Mouse (Mus musculus): Measurements from ENCODE around the gene Gna11. TPM values are rescaled to one million over a fixed set of nuclear protein-coding genes. Genes with fewer than 3 reads are reported as not detected.

Gene Gna11
- polyA plus RNA-seq, 1 experiment from 2014 or later = 73.4 TPM

GRCm38 (mm10) chr10:81572975-81573374 lies 28.0 kb upstream of the Gna11 start:
- H3K27ac ChIP-seq = no peak overlapping the region
- H3K4me1 ChIP-seq = peaks cover 83% of the 10 kb centered on the region
- DNase-seq (ENCODE audit: extremely low spot score, low spot score) = no peak
- 6% methylated on average over 9 of the region's 9 CpGs for WGBS
- H3K4me3 ChIP-seq = no peak overlapping the region
- H3K9me3 ChIP-seq = peaks cover 4% of the 10 kb centered on the region; the same call in 1 of the 2 replicates
- peaks cover 85% of the 10 kb centered on the region for H3K27me3 ChIP-seq (ENCODE audit: poor library complexity, severe bottlenecking)
- no peaks in the 10 kb centered on the region for H3K36me3 ChIP-seq (replicated peaks)

- DNase-seq (ENCODE audit: extremely low spot score, low spot score) = no peak
- peaks cover 4% of the 10 kb centered on the region; the same call in 1 of the 2 replicates for H3K9me3 ChIP-seq
- 2% methylated on average over 9 of the region's 9 CpGs for WGBS
- H3K4me1 ChIP-seq = peaks cover 90% of the 10 kb centered on the region
- peaks cover 3% of the 10 kb centered on the region for H3K36me3 ChIP-seq (replicated peaks)
- H3K4me3 ChIP-seq = peak overlapping the region; percentile 50
- H3K27ac ChIP-seq = peak overlapping the region; percentile 69; the same call in 1 of the 2 replicates
- H3K27me3 ChIP-seq (ENCODE audit: poor library complexity, severe bottlenecking) = peaks cover 85% of the 10 kb centered on the region
These were observed 27.2 kb upstream of the Gna11 start for GRCm38 (mm10) chr10:81572133-81572671.

GRCm38 (mm10) chr10:81571501-81571876 lies 26.5 kb upstream of the Gna11 start:
- WGBS = under 1% methylated on average over 18 of the region's 18 CpGs
- Histone ChIP-seq H3K4me1 (peaks cover 95% of the 10 kb centered on the region), H3K27me3 (ENCODE audit: poor library complexity, severe bottlenecking) (peaks cover 85% of the 10 kb centered on the region)

GRCm38 (mm10) chr10:81570831-81571500 lies 26.0 kb upstream of the Gna11 start:
- DNase-seq (ENCODE audit: extremely low spot score, low spot score) = peak; percentile 96
- peak overlapping the region; percentile 50 for H3K4me3 ChIP-seq
- WGBS = under 1% methylated on average over 34 of the region's 34 CpGs
- H3K4me1 ChIP-seq = peaks cover 97% of the 10 kb centered on the region
- peaks cover 4% of the 10 kb centered on the region; the same call in 1 of the 2 replicates for H3K9me3 ChIP-seq
- H3K27me3 ChIP-seq (ENCODE audit: poor library complexity, severe bottlenecking) = peaks cover 85% of the 10 kb centered on the region
- peak overlapping the region; percentile 78 for H3K27ac ChIP-seq
- peaks cover 16% of the 10 kb centered on the region for H3K36me3 ChIP-seq (replicated peaks)

More at GRCm38 (mm10) chr10:81571501-81571876, 26.5 kb upstream of the Gna11 start:
- peak overlapping the region; percentile 50 for H3K4me3 ChIP-seq
- H3K36me3 ChIP-seq (replicated peaks) = peaks cover 10% of the 10 kb centered on the region
- peak; percentile 98 for DNase-seq (ENCODE audit: extremely low spot score, low spot score)
- H3K9me3 ChIP-seq = peaks cover 4% of the 10 kb centered on the region; the same call in 1 of the 2 replicates
- peak overlapping the region; percentile 78 for H3K27ac ChIP-seq

GRCm38 (mm10) chr10:81570238-81570800 lies 25.3 kb upstream of the Gna11 start:
- WGBS = 1% methylated on average over 11 of the region's 11 CpGs
- Histone ChIP-seq H3K4me3 (peak overlapping the region; percentile 50), H3K27me3 (ENCODE audit: poor library complexity, severe bottlenecking) (peaks cover 85% of the 10 kb centered on the region), H3K27ac (peak overlapping the region; percentile 78), H3K9me3 (peaks cover 4% of the 10 kb centered on the region; the same call in 1 of the 2 replicates), H3K4me1 (peaks cover 97% of the 10 kb centered on the region), H3K36me3 (replicated peaks) (peaks cover 22% of the 10 kb centered on the region)
- peak; percentile 82 for DNase-seq (ENCODE audit: extremely low spot score, low spot score)

GRCm38 (mm10) chr10:81569507-81570237 lies 24.7 kb upstream of the Gna11 start:
- peaks cover 85% of the 10 kb centered on the region for H3K27me3 ChIP-seq (ENCODE audit: poor library complexity, severe bottlenecking)
- DNase-seq (ENCODE audit: extremely low spot score, low spot score) = no peak

GRCm38 (mm10) chr10:81568381-81569191 lies 23.6 kb upstream of the Gna11 start:
- Histone ChIP-seq H3K27me3 (ENCODE audit: poor library complexity, severe bottlenecking) (peaks cover 85% of the 10 kb centered on the region), H3K27ac (peak overlapping the region; percentile 70), H3K4me3 (peak overlapping the region; percentile 24), H3K4me1 (peaks cover 97% of the 10 kb centered on the region), H3K9me3 (no peaks in the 10 kb centered on the region), H3K36me3 (replicated peaks) (peaks cover 37% of the 10 kb centered on the region)
- WGBS = 16% methylated on average over 16 of the region's 16 CpGs
- peak; percentile 45 for DNase-seq (ENCODE audit: extremely low spot score, low spot score)

More at GRCm38 (mm10) chr10:81569507-81570237, 24.7 kb upstream of the Gna11 start:
- peak overlapping the region; percentile 50; the same call in 1 of the 2 replicates for H3K4me3 ChIP-seq
- H3K27ac ChIP-seq = peak overlapping the region; percentile 78; the same call in 1 of the 2 replicates
- peaks cover 28% of the 10 kb centered on the region for H3K36me3 ChIP-seq (replicated peaks)
- peaks cover 4% of the 10 kb centered on the region; the same call in 1 of the 2 replicates for H3K9me3 ChIP-seq
- peaks cover 97% of the 10 kb centered on the region for H3K4me1 ChIP-seq
- WGBS = 27% methylated on average over 9 of the region's 9 CpGs

GRCm38 (mm10) chr10:81565257-81566228 lies 20.6 kb upstream of the Gna11 start:
- peaks cover 94% of the 10 kb centered on the region for H3K4me1 ChIP-seq
- H3K4me3 ChIP-seq = peak overlapping the region; percentile 45; the same call in 1 of the 2 replicates
- DNase-seq (ENCODE audit: extremely low spot score, low spot score) = no peak
- WGBS = 18% methylated on average over 20 of the region's 20 CpGs
- H3K9me3 ChIP-seq = no peaks in the 10 kb centered on the region
- peaks cover 95% of the 10 kb centered on the region for H3K27me3 ChIP-seq (ENCODE audit: poor library complexity, severe bottlenecking)
- peaks cover 63% of the 10 kb centered on the region for H3K36me3 ChIP-seq (replicated peaks)
- H3K27ac ChIP-seq = peak overlapping the region; percentile 80

- WGBS = 7% methylated on average over 10 of the region's 10 CpGs
- Histone ChIP-seq H3K27me3 (ENCODE audit: poor library complexity, severe bottlenecking) (peaks cover 97% of the 10 kb centered on the region), H3K27ac (peak overlapping the region; percentile 80), H3K36me3 (replicated peaks) (peaks cover 63% of the 10 kb centered on the region), H3K4me1 (peaks cover 94% of the 10 kb centered on the region), H3K4me3 (peak overlapping the region; percentile 45; the same call in 1 of the 2 replicates), H3K9me3 (no peaks in the 10 kb centered on the region)
- DNase-seq (ENCODE audit: extremely low spot score, low spot score) = peak; percentile 55
These were observed 19.7 kb upstream of the Gna11 start for GRCm38 (mm10) chr10:81564734-81565133.

GRCm38 (mm10) chr10:81564216-81564615 lies 19.2 kb upstream of the Gna11 start:
- DNase-seq (ENCODE audit: extremely low spot score, low spot score) = peak; percentile 57
- WGBS = 2% methylated on average over 10 of the region's 10 CpGs
- H3K9me3 ChIP-seq = no peaks in the 10 kb centered on the region
- H3K36me3 ChIP-seq (replicated peaks) = peaks cover 63% of the 10 kb centered on the region
- peak overlapping the region; percentile 45 for H3K4me3 ChIP-seq
- H3K27me3 ChIP-seq (ENCODE audit: poor library complexity, severe bottlenecking) = peaks cover 92% of the 10 kb centered on the region
- H3K27ac ChIP-seq = peak overlapping the region; percentile 80
- H3K4me1 ChIP-seq = peaks cover 94% of the 10 kb centered on the region

GRCm38 (mm10) chr10:81563481-81563880 lies 18.5 kb upstream of the Gna11 start:
- Histone ChIP-seq H3K36me3 (replicated peaks) (peaks cover 63% of the 10 kb centered on the region), H3K9me3 (no peaks in the 10 kb centered on the region), H3K4me3 (peak overlapping the region; percentile 45), H3K4me1 (peaks cover 92% of the 10 kb centered on the region), H3K27me3 (ENCODE audit: poor library complexity, severe bottlenecking) (peaks cover 85% of the 10 kb centered on the region), H3K27ac (no peak overlapping the region)
- no peak for DNase-seq (ENCODE audit: extremely low spot score, low spot score)
- 56% methylated on average over 6 of the region's 6 CpGs for WGBS

Data from forebrain, embryonic 10.5 days (tissue).